Mouse (Mus musculus) layer of hippocampus, postnatal 36 days (tissue): ENCODE data around the gene Ift88. TPM values are rescaled to one million over a fixed set of nuclear protein-coding genes. Genes with fewer than 3 reads are reported as not detected.

Source experiments
- DNase-seq, 2 experiments: peaks; one replicate each; pipeline ENCODE4 v3.0.0; 2022
- total RNA-seq, 2 experiments: library from RNA; stranded (reverse); gene quantifications; 2 replicates each; pipeline ENCODE4 v1.2.3; 2021

Ift88 gene
- total RNA-seq, 2 experiments from 2014 or later: 16.3 to 16.5 TPM

GRCm38 (mm10) chr14:57533841-57534240, 110.0 kb downstream of the Ift88 start:
- DNase-seq: no peak

DNA sequence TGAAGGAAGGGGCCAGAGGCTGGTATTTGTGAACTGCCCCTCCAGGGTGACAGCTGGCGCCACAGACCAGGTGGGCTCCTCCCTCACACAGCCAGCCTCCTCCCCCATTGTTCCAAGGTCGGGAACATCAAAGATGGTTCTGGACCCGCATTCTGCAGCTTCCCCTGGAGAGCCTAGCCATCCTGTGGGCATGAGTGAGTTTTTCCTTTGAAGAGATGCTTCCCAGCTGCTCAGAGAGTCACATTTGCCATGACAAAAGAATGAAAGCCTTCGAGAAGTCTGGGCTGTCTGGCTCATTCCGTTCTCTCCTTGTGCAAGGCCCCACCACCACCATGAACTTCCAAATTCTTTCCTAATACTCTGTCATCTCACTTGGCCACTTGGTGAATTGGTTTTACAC, 110.5 kb downstream of the Ift88 start:
- no peak for DNase-seq

DNA sequence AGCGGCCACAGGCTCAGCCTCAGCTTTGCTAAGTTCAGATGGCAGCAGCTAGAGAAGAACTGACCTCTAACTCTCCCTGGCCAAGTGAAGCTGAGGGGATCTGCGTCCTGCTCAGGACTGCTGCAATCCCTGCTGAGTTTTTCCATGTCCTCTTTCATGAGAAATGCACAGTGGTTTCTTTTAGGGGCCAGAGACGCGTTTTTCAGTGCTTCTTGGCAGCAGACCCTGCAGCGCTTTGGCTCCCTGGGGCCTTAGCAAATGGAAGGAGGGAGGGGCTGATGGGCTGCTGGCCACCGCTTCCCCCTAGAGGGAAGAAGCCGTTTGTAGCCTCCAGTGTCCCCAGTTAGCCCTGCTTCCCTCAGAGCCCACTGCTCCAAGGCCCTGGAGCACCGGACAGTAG, 111.1 kb downstream of the Ift88 start:
- no peak for DNase-seq

GRCm38 (mm10) chr14:57535646-57536045, 111.8 kb downstream of the Ift88 start:
- DNase-seq: no peak

DNA sequence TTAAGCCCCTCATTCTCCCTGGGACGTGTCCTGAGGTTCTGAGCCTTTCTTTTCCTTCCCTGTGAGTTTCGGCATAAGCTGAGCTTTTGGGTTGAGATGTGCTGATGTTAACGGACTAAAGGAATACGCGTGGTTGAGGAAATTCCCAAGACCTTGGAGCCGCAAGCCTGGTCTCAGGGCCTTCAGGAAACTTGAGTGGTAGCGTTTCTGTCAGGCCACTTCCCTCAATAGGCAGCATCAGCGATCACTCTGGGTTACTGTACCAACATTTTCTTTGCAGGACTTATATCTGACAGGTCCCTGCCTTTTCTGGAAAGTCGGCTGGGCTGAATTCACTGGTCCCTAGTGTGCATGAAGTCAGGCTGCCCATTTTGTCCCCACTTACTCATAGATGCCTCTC, 113.0 kb downstream of the Ift88 start:
- no peak for DNase-seq

GRCm38 (mm10) chr14:57537261-57538015, 113.6 kb downstream of the Ift88 start:
- DNase-seq: no peak

DNA sequence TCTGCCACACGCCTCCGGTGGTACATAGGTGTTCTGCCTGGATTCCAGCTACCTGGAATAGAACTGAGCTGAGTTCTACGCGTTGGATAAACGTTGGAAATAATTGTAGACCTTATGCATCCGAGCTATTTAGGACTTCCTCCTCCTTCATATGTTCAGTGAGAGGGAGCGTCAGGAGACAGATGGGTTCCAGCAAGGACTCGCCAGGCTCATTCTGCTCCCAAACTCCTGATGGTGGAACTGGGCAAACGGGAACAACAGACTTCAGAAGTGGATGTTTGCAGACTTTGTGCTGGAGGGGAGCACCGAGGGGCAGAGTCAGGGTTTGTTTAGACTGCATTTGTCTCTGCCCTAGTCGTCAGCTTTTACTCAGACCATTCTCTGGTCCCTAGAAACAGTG, 116.8 kb downstream of the Ift88 start:
- DNase-seq: peak in 1 of 2 experiments; percentile 63

DNA sequence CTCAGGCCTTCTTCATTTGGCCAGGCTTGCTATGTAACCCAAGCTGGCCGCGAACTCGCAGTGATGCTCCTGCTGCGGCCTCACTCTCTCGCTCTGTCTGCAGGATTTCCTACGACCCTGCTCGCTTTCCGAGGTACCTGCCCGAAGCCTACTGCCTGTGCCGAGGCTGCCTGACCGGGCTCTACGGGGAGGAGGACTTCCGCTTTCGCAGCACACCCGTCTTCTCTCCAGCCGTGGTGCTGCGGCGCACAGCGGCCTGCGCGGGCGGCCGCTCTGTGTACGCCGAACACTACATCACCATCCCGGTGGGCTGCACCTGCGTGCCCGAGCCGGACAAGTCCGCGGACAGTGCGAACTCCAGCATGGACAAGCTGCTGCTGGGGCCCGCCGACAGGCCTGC, 118.4 kb downstream of the Ift88 start:
- DNase-seq: no peak

DNA sequence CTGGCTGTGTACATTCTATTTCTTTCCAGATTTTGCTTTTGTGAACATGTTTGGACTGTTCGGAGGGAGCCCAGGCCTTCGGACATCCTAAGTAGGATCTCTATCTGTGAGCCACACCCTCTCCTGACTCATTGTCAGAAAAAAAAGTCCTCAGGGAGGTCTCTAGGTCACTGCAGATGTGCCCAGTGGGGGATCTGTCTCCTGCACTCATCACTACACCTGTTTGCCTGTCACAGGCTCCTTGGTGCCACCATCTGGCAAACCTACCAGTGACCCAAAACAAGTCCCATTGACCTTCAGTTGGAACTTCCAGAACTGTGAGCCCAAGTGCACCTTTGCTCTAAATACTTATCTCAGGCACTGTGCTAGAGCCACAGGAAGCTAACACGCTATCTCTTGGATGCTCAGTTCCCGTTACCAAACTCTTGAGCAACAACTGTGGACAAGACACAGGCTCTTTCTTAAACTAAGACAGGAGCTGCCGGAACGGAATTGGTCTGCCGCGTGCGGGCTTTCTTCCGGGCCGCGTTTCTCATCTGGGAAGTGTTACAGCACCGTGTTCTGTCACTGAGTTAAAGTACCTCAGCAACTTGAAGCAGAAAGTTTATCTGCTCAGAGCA, 119.7 kb downstream of the Ift88 start:
- no peak for DNase-seq

GRCm38 (mm10) chr14:57545526-57545925, 121.7 kb downstream of the Ift88 start:
- no peak for DNase-seq

DNA sequence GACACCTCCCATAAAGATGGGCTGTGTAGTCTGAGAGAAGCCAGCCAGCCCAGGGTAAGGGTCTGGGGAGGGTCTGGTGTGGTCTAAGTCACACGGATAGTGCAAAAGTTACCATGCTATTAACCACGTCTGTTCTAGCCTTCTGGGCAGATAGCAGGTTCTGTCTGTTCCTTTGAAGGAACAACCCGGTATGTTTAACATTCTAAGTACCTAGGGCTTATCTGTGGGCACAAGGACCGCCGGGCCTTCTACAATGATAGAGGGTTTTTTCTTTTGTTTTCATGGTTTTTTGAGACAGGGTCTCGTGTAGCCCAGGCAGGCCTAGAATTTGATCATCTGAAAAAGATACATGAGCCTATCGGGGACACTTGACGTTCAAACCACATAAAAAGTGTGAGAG, 122.3 kb downstream of the Ift88 start:
- DNase-seq: no peak

DNA sequence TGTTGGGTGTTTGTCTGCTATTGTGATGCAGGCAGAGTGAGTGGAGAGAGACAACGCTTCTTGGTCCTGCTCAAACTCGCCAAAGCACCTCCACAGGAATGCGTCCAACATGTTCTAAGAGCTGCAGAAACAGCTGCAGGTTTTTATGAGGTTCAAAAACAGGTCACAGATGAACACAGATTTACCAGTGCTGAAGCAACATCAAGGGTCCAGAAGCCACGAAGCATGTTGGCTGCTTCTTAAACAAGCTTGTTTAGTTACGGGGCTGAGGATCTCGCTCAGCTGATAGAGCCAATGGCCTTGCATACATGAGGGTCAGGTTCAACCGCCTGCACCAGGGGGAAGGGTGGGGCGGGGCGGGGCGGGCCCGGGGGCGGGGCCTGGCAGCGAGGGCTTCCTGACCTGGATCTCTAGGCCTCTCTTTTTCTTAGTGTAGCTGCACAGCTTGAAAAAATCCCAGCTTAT, 122.7 kb downstream of the Ift88 start:
- DNase-seq: no peak

DNA sequence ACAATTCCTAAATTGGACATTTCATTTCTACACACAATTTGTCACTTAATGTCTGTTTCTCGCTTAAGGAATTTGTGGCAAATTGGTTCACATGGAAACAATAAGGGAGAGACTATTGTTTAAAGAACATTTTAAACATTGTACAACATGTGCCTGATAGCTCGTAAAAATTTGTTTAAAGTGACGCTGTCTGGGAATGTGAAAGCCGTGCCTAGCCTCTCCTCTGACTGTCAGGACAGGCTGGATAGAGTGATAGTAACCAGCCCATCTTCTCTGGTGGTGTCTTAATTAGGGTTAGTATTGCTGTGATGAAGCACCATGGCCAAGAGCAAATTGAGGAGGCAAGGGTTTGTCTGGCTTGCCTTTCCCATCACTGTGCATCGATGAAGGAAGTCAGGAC, 123.2 kb downstream of the Ift88 start:
- DNase-seq: no peak

DNA sequence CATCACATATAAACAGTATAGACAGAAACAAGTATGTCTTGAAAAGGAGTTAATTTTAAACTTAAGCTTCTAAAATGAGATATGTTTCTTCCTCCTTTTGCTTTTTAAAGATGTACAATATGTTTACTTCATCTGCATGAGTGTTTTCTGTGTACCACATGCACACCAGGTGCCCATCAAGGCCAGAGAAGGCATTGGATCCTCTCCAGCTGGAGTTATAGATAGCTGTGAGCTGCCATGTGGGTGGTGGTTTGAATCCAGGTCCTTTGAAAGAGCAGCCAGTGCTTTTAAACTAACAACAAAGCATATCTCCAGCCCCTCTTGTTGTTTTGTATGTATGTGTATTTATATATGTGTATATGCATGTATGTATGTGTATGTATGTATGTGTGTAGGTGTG, 129.1 kb downstream of the Ift88 start:
- no peak for DNase-seq

DNA sequence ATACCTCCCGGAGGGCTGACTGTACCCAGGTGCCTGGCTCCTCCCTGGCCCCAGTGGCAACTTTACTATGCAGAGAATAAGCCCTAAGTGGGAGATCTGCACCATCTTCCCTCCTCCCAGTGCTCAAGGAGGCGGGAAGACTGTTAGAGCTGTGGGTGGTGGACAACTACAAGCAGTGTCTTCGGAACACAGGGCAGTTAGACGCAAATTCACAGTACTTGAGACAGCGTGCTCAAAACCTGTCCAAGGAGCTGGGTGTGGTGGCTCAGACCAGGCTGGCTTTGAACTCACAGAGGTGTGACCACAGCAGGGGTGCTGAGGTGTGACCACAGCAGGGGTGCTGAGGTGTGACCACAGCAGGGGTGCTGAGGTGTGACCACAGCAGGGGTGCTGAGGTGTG, 130.6 kb downstream of the Ift88 start:
- no peak for DNase-seq

DNA sequence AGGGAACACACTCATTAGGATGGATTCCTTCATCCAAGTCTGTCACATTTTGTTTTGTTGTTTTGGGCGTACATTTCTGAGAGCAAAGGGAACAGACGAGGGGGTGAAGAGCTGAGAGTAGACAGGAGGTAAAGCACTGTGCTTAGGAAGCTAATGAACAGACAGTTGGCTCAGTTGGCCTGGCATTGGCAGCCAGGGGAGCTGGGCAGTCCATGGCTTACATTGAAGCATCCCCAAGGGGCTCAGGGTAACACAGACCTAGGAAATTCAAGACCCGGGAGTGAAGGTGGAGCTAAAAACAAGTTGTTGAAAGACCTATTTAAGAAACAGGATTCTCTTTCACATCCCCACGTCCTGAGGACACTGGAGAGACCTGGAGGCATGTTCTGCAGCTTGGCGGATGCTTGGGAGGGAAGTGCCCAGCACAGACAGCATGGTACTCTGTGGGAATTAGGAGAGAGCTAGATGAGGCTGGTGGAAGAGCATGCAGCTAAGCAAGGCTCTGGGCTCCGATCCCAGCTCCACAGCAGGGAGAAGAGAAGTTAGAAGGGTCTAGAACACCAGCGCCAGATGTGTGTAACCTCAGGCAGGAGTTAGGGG, 131.7 kb downstream of the Ift88 start:
- no peak for DNase-seq

DNA sequence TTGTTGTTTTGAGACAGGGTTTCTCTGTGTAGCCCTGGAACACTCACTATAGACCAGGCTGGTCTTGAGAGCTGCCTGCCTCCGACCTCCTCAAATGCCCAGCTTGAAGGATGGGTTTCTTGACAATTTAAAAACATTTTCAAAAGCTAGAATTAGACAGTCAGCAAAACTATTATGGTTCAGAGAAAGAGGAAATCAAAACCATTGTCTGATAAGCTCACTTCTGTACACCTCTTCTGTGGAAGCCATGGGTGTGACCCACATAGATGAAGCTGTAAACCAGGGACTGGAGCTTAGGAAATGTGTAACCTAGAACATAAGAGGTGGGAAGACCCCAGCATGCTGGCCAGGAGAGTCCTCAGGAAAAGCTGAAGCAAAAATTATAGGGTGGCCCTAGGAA, 133.1 kb downstream of the Ift88 start:
- no peak for DNase-seq

DNA sequence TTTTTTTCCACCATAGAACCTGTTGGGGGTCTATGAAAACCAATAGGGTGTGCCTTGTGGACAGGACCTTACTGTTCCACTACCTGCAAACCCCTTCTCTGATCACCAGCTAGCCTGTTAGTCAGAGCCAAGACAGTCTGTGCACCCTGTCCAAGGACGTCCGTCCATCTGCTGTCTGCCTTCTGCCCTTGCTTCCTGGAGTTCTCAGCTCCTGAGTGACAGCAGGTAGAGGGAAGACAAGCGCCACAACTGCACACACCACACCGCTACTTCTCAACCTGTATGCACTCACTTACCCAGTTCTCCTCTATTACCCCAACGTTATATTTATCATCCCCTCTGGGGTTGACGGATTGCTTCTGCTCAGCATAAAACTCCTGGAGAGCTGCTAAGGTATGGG, 141.8 kb downstream of the Ift88 start:
- no peak for DNase-seq

Other genes with a start within 250 kb of the Ift88 start
- 10 to 100 TPM; 16.5 to 17.8 TPM for gene Cryl1, start 25.5 kb upstream of the Ift88 start, total RNA-seq
- gene Il17d, start 100.7 kb downstream of the Ift88 start, total RNA-seq: 10 to 100 TPM; 13.4 to 13.6 TPM
- gene Eef1akmt1, start 147.6 kb downstream of the Ift88 start, total RNA-seq: 10 to 100 TPM; 36.8 to 37.7 TPM
- gene Xpo4, start 241.4 kb downstream of the Ift88 start, total RNA-seq: 10 to 100 TPM; 13.4 to 13.9 TPM